31 mouse cellular contexts compared by ENCODE assay signal in genomic region chr1:167517611-167518110, GRCm38 (mm10). TPM values are rescaled to one million over a fixed set of nuclear protein-coding genes. Genes with fewer than 3 reads are reported as not detected.
DNase-seq lines count a peak whose midpoint lies in the region; ATAC-seq and TF ChIP-seq lines count a peak whose summit lies in the region.
"Had no signal": no experiment of that assay in that cellular context is flagged by ENCODE, and none has a peak within 500 bp of the region (broad histone marks: within the 10 kb centered on the region; RNA-seq: fewer than 3 reads in every experiment).

No protein-coding gene starts in this region.

- intact Hi-C loops in heart, adult 2 months (cut with DNase I) = no loop called here
- intact Hi-C loops in left cerebral cortex, postnatal 4 days (cut with DNase I) = no loop called here

- TF ChIP-seq EP300 in heart, adult 2 months (IDR thresholded peaks at IDR 0.05; ENCODE audit: insufficient read depth, low read depth, low read length) = no peak

- ATAC-seq in common myeloid progenitor, adult 5-6 weeks (replicated peaks; ENCODE audit: low read depth, poor library complexity, severe bottlenecking) = 0 out of 2 replicates have a peak, but pooled peaks have one; percentile 29
- ATAC-seq: CD4-positive, CD25-positive, alpha-beta regulatory T cell, adult 4 months; forebrain, embryonic 13.5 days; forebrain, embryonic 16.5 days; hindbrain, embryonic 16.5 days had no signal

- H3K36me3 ChIP-seq in heart, embryonic 10.5 days = no peaks in the 10 kb centered on the region
- H3K36me3 ChIP-seq in heart, adult 2 months (ENCODE audit: control insufficient read depth, insufficient read depth, low read length) = no peaks in the 10 kb centered on the region
- H3K36me3 ChIP-seq: forebrain, embryonic 10.5 days; heart, embryonic 12.5 days; heart, embryonic 15.5 days; hindbrain, embryonic 10.5 days; hindbrain, embryonic 13.5 days had no signal

- TF ChIP-seq POLR2A in heart, adult 2 months (IDR thresholded peaks at IDR 0.05; ENCODE audit: insufficient read depth, low read depth, low read length) = no peak

- WGBS in heart, embryonic 10.5 days = 76% methylated on average over 5 of the region's 5 CpGs
- WGBS in heart, adult 2 months = 65% methylated on average over 5 of the region's 5 CpGs

- H3K4me3 ChIP-seq in heart, embryonic 10.5 days = no peak overlapping the region
- no peak overlapping the region for H3K4me3 ChIP-seq in heart, adult 2 months
- H3K4me3 ChIP-seq: forebrain, embryonic 10.5 days; forebrain, embryonic 13.5 days; heart, embryonic 12.5 days; heart, embryonic 15.5 days; hindbrain, embryonic 10.5 days; hindbrain, embryonic 13.5 days had no signal

- no peaks in the 10 kb centered on the region for H3K27me3 ChIP-seq in heart, embryonic 10.5 days (ENCODE audit: insufficient read depth, poor library complexity, severe bottlenecking)
- H3K27me3 ChIP-seq in heart, adult 2 months (ENCODE audit: control insufficient read depth, insufficient read depth, low read length) = no peaks in the 10 kb centered on the region
- H3K27me3 ChIP-seq: forebrain, embryonic 13.5 days; heart, embryonic 12.5 days; heart, embryonic 15.5 days; hindbrain, embryonic 13.5 days had no signal

- H3K9ac ChIP-seq in heart, adult 2 months (ENCODE audit: low read depth, low read length) = no peak overlapping the region
- H3K9ac ChIP-seq: forebrain, embryonic 13.5 days; heart, embryonic 12.5 days; heart, embryonic 15.5 days; hindbrain, embryonic 13.5 days had no signal

- no peaks in the 10 kb centered on the region for H3K9me3 ChIP-seq in heart, embryonic 10.5 days
- H3K9me3 ChIP-seq: forebrain, embryonic 10.5 days; forebrain, embryonic 13.5 days; heart, embryonic 12.5 days; heart, embryonic 15.5 days; hindbrain, embryonic 10.5 days; hindbrain, embryonic 13.5 days had no signal

- no peak for TF ChIP-seq CTCF in heart, adult 2 months (IDR thresholded peaks at IDR 0.05)

- no peaks in the 10 kb centered on the region for H3K79me2 ChIP-seq in heart, adult 2 months (replicated peaks; ENCODE audit: control insufficient read depth, insufficient read depth, low read length)

- H3K4me1 ChIP-seq in heart, embryonic 10.5 days = no peaks in the 10 kb centered on the region
- no peaks in the 10 kb centered on the region for H3K4me1 ChIP-seq in heart, adult 2 months (ENCODE audit: control insufficient read depth, insufficient read depth, low read length)
- H3K4me1 ChIP-seq: forebrain, embryonic 13.5 days; heart, embryonic 12.5 days; heart, embryonic 15.5 days; hindbrain, embryonic 10.5 days; hindbrain, embryonic 13.5 days had no signal

- peak; percentile 60 for DNase-seq in heart, embryonic 10.5 days (ENCODE audit: low spot score)
- no peak for DNase-seq in heart, adult 2 months
- peak; percentile 9 for DNase-seq in left cerebral cortex, adult 11 months (ENCODE audit: low spot score)
- DNase-seq in left cerebral cortex, postnatal 4 days = no peak
- DNase-seq in telencephalon, adult 2 months (ENCODE audit: low read depth, low spot score) = peak; percentile 28
- no peak for DNase-seq in lung, postnatal 4 days
- DNase-seq: adrenal gland, adult 2 months; adrenal gland, postnatal 14 days; cerebellum, adult 11-12 months; cerebellum, adult 8-10 months; cerebellum, postnatal 10 days; cerebellum, postnatal 36 days; gastrocnemius, postnatal 10 days; gastrocnemius, postnatal 36 days; heart, postnatal 10 days; heart, postnatal 36 days had no signal

- no peak overlapping the region for H3K27ac ChIP-seq in heart, embryonic 10.5 days
- no peak overlapping the region for H3K27ac ChIP-seq in heart, adult 2 months
- H3K27ac ChIP-seq: forebrain, embryonic 10.5 days; forebrain, embryonic 13.5 days; heart, embryonic 15.5 days; hindbrain, embryonic 10.5 days; hindbrain, embryonic 13.5 days had no signal

RNA-seq across cellular contexts. Expression of gene Lrrc52, which starts 51.1 kb away (rescaled TPM):
- 0.19 TPM in 1 of 2 replicates, not detected in the other for polyA plus RNA-seq in heart, embryonic 10.5 days (2016; fragmentation: Nextera tagmentation; extraction: Ambion mirVana)
- total RNA-seq in heart, adult 2 months (2021) = 1 to 10 TPM; 2.4 to 5.2 TPM
- 0.39 and 1.6 TPM in 2 replicates for polyA plus RNA-seq in heart, adult 2 months (2012; rRNA removed)
- not detected for total RNA-seq in left cerebral cortex, postnatal 4 days (2021)
- total RNA-seq in common myeloid progenitor, adult 5-6 weeks (2017) = not detected in 2 replicates
- total RNA-seq: MEL had no signal
- polyA plus RNA-seq: adrenal gland, adult 2 months; brain, embryonic 14.5 days; C2C12; CD4-positive, CD25-positive, alpha-beta regulatory T cell, adult 4 months; embryonic facial prominence, embryonic 11.5 days; embryonic facial prominence, embryonic 14.5 days; forebrain, embryonic 10.5 days; forebrain, embryonic 13.5 days; forebrain, embryonic 16.5 days; heart, embryonic 12.5 days; hindbrain, embryonic 10.5 days; hindbrain, embryonic 13.5 days; hindbrain, embryonic 16.5 days had no signal

Comparison
In these comparisons a context has a peak if more than half of its experiments do, and no peak if none do; other contexts are left out.
1. DNase-seq: peak in heart, embryonic 10.5 days (single experiment), left cerebral cortex, adult 11 months (single experiment) and telencephalon, adult 2 months (single experiment); none in heart, adult 2 months (0 of 2), left cerebral cortex, postnatal 4 days (single experiment) and lung, postnatal 4 days (0 of 2).